Mouse (Mus musculus): ENCODE measurements around the gene Spata2.

- TF ChIP-seq CTCF (conservative IDR thresholded peaks at IDR 0.05; ENCODE audit: low read length): no peak
- TF ChIP-seq NANOG (IDR thresholded peaks at IDR 0.05; ENCODE audit: borderline replicate concordance, low read length): no peak
- no peak for TF ChIP-seq POU5F1 (IDR thresholded peaks at IDR 0.05; ENCODE audit: borderline replicate concordance, low read length)
These were observed 22.1 kb downstream of the Spata2 start for GRCm38 (mm10) chr2:167470611-167471010.

Measured in E14TG2a.4 (cell line).